Mouse (Mus musculus) gastrocnemius, adult 2 months (tissue): Measurements from ENCODE around the gene Sccpdh. TPM values are rescaled to one million over a fixed set of nuclear protein-coding genes. Genes with fewer than 3 reads are reported as not detected.
A peak's percentile ranks its signal among the peaks of the same experiment; 100 is the strongest.
"Not testable (repeated sequence)": the region's sequence is repeated elsewhere in the genome, so short reads cannot be mapped to it uniquely, and the experiment has no call there.

Experiments used
- DNase-seq: peaks from one replicate; pipeline ENCODE4 v3.0.0; 2022
- H3K27ac ChIP-seq: fragments of 200-600 bp; 2 replicates; pipeline ENCODE4 v1.8.1; 2022; ENCODE audit warnings: mild to moderate bottlenecking
- H3K4me3 ChIP-seq: fragments of 200-600 bp; 2 replicates; pipeline ENCODE4 v1.8.1; 2022; ENCODE audit warnings: mild to moderate bottlenecking, moderate library complexity
- CTCF ChIP-seq: fragments of 200-600 bp; IDR thresholded peaks from 2 replicates; pipeline ENCODE4 v1.8.1; 2022; ENCODE audit warnings: antibody characterized with exemption, mild to moderate bottlenecking, moderate library complexity
- intact Hi-C: fragments of 180-260 bp; cut with DNase I; formaldehyde crosslinking; loops from one replicate; pipeline ENCODE4 v1.15.1; 2025
- total RNA-seq, 2 experiments: library from RNA; stranded (reverse); gene quantifications; 2 replicates each; pipeline ENCODE4 v1.2.3; 2021

Gene Sccpdh
- total RNA-seq, 2 experiments from 2014 or later, result 31.8 to 38.3 TPM

DNA sequence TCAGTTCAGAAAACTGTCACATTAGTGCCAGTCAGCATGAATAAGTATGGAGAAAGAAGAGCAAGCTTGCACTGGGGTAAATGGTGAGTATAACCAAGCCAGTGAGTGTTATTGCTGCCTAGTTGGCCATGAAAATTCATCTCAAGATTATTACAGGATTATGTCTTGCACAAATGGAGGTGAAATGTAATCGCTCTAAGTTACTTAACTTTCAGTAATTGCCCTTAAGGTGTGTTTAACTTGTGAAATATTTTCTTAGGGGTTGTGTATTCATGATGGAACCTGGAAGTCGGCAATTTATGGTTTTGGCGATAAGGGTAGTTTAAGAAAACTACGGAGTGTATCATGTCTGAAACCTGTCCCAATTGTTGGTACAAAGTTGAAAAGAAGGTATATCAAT, 11.3 kb downstream of the Sccpdh start:
- no peak overlapping the region for H3K27ac ChIP-seq
- no peak for TF ChIP-seq CTCF
- intact Hi-C loops, result no loop called here
- no peak overlapping the region for H3K4me3 ChIP-seq
- no peak for DNase-seq

DNA sequence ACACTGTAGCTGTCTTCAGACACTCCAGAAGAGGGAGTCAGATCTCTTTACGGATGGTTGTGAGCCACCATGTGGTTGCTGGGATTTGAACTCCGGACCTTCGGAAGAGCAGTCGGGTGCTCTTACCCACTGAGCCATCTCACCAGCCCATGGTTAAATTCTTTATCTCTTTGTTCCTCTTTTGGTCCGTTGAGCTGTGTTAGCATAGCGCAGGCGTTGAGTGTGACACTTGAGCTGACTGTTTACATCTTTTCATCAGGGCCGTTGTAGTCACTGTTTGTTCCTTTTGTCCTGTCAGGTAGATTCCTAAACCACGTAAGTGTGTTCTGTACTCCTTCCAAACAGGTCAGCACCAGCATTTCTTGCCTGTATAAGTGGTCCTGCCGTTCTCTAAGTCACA, 14.7 kb downstream of the Sccpdh start:
- H3K27ac ChIP-seq, H3K4me3 ChIP-seq, intact Hi-C loops, DNase-seq: not testable (repeated sequence)

DNA sequence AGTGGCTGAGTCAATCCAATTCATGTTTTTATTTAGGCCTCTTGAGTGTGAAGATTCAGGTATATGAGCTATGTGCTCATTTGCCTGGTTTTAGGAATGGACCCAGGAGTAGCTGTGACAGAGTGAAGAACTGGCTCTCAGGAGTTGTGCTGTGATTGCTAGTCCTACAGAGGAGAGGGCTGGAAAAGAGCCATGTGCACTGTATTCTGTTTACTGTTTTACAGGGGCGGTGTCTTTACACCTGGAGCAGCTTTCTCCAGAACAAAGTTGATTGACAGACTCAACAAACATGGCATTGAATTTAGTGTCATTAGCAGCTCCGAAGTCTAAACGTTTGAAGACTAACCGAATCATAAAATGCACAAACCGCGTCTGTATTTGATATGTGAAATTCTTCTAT, 18.3 kb downstream of the Sccpdh start:
- TF ChIP-seq CTCF, result no peak
- no peak for DNase-seq
- no peak overlapping the region for H3K4me3 ChIP-seq
- intact Hi-C loops, result no loop called here
- H3K27ac ChIP-seq, result no peak overlapping the region

DNA sequence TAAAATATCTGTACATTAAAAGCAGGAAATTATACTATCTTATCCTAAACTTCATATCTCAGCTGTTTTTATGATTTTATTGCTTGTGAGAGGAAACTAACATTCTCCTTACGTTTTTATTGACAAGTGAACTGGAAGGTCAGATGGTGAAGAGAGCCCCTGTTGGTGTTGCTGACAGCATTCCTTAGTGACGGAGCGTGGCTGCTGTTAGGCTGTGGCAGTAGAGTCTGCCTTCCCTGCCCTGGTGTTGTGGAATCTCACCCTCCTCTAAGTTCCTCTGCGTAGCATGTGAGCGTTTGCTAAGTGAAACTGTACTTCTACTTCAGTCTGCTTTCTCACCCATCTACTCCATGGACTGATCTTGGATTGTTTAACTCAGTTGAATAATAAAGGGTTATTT, 18.8 kb downstream of the Sccpdh start:
- no peak overlapping the region for H3K27ac ChIP-seq
- intact Hi-C loops, result no loop called here
- no peak for TF ChIP-seq CTCF
- no peak for DNase-seq
- H3K4me3 ChIP-seq, result no peak overlapping the region

DNA sequence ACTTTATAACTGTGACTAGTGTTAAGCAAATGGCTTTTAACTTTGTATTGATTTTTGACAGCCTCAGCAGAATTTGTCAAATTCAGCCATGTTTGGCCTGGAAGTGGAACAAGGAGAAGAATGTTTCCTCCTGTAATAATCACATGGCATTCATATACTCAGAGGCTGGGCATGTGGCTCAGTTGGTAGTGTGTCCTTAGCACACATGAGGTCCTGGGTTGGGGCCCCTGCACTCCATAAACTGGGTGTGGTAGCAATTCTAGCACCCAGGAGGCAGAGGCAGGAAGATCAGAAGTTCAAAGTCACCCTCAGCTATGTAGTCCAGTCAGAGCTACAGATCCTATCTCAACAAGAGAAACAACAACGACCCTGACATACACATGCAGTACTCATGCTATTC, 19.3 kb downstream of the Sccpdh start:
- no peak for TF ChIP-seq CTCF
- intact Hi-C loops, result no loop called here
- DNase-seq, result no peak
- Histone ChIP-seq H3K4me3 (no peak overlapping the region), H3K27ac (no peak overlapping the region)

DNA sequence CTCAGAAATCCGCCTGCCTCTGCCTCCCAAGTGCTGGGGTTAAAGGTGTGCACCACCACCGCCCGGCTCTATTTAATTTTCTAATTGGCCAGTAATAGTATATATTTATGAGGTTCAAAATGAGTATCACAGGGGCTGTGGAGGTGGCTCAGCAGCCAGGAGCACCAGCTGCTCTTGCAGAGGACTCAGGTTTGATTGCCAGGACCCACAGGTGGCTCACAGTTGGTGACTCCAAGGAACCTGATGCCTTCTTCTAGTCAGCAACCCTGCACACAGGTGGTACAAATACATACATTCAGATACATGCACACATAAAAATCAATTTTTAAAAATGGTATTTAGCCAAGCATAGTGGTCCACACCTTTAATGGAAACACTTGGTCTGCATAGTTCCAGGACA, 20.0 kb downstream of the Sccpdh start:
- no peak for DNase-seq
- H3K27ac ChIP-seq, result peak overlapping the region; percentile 61; the same call in 1 of the 2 replicates
- no peak for TF ChIP-seq CTCF
- H3K4me3 ChIP-seq, result no peak overlapping the region
- intact Hi-C loops, result no loop called here

DNA sequence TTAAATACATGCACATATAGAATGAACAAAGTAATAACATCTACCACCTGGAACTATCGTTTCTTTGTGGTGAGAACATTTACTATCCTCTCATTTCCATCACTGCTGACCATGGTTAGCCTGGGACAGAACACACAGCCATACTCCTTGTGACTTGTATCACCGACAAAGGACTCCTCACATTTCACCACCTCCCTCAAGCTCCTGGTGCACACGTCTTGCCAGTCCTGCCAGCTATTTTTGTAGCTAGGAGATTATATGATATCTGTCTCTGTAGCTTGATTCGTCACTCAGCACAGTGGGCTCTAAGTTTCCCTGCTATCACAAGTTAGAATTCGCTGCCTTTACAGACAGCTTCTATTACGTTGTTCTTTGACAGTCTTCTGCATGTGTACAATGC, 20.4 kb downstream of the Sccpdh start:
- DNase-seq, result no peak
- H3K4me3 ChIP-seq, result no peak overlapping the region
- H3K27ac ChIP-seq, result peak overlapping the region; percentile 73
- no peak for TF ChIP-seq CTCF
- intact Hi-C loops, result no loop called here

DNA sequence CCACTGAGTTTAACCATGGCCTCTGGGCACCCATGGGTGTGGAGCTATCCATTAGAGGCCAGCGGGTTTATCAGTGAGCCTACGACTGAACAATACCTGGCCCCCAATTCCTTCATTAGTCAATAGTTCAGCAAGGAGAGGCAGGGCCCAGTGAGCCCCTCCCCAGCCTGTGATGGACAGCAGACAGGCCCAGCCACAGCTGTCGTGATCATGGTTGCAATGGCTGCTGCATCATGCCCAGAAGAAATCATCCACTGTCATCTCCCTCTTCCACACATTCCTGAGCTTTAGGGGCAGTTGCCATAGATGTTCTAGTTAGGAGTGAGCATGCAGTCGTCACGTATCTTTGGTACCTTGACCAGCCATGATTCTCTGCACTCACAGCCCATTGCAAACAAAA, 20.9 kb downstream of the Sccpdh start:
- DNase-seq, result no peak
- intact Hi-C loops, result no loop called here
- H3K27ac ChIP-seq, result peak overlapping the region; percentile 73
- H3K4me3 ChIP-seq, result no peak overlapping the region
- TF ChIP-seq CTCF, result no peak

DNA sequence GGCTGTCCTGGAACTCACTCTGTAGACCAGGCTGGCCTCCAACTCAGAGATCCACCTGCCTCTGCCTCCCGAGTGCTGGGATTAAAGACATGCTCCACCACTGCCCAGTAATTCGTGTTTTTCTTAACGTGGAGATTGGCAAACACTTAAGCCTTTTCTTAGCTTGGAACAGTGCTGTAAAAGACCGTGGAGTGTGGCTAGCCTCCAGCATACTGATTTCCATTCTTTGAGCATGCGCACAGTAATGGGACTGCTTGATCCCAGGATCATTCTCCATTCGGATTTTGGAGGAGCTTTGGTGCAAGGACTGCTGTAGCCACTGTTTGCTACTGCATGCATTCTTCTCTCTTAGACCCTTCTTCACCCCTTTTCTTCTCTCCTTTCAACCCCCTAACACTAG, 21.5 kb downstream of the Sccpdh start:
- no peak overlapping the region for H3K27ac ChIP-seq
- no peak for DNase-seq
- intact Hi-C loops, result no loop called here
- TF ChIP-seq CTCF, result no peak
- H3K4me3 ChIP-seq, result no peak overlapping the region

DNA sequence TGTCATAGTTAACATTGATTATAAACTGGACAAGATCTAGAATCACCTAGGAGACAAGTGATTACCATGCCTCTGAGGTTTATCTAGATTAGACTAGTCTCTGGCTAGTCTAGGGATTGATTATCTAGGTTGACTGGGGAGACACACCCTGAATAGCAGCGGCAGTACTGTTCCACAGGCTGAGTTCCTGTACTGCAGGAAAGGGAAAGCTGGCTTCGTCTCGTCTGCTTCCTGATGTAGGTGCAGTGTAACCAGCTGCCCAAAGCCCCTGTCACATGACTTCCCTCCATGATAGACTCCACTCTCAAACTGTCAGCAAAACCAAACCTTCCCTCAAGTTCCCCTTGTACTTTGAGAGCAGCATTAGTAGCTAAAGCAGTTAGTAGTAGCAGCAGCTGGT, 36.1 kb downstream of the Sccpdh start:
- no peak for TF ChIP-seq CTCF
- intact Hi-C loops, result no loop called here
- Histone ChIP-seq H3K4me3 (no peak overlapping the region), H3K27ac (no peak overlapping the region)
- no peak for DNase-seq

DNA sequence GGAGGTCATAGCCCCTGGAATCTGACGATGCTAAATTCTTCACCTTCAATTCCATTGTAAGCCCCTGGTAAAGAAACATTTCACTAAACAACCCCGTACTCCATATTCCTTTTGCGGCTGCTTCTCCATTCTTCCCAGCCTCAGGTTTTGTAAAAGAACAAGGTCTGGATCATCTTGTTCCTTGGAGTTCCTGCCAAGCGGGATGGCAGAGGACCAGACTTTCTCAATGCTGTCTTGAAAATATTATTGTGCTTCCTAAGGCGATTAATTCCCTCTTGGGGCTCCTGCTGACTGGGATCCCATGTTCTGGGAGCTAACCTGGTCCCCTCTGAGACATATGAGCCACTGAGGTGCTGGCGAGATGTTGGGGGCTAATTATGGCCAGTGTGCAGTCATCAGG, 37.1 kb downstream of the Sccpdh start:
- H3K4me3 ChIP-seq, result no peak overlapping the region
- no peak for TF ChIP-seq CTCF
- intact Hi-C loops, result no loop called here
- H3K27ac ChIP-seq, result peak overlapping the region; percentile 2; the same call in 1 of the 2 replicates
- DNase-seq, result peak; percentile 78

DNA sequence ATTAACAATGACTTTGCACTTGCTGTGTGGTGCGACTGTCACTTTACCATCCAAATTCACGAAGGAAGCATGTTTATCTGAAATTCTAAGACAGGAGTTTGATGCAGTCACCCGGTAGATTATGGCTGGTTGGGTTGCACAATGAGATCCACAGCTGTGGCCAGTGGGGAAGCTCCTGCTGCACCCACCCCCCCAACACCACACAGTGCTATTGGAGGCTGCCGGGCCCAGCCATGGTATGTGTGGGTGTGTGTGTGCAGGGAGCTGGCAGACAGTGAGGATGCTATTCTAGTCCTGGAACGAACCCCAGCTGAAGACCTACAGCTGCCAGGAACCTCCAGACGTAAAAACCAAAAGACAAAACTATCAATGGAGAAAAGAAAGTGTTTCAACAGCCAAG, 41.4 kb downstream of the Sccpdh start:
- peak overlapping the region; percentile 34; the same call in 1 of the 2 replicates for H3K4me3 ChIP-seq
- TF ChIP-seq CTCF, result no peak
- H3K27ac ChIP-seq, result peak overlapping the region; percentile 78
- intact Hi-C loops, result loop anchor here (1.0 kb wide), 1 partner anchor 13 kb away; no protein-coding TSS in a partner anchor
- DNase-seq, result peak; percentile 82

DNA sequence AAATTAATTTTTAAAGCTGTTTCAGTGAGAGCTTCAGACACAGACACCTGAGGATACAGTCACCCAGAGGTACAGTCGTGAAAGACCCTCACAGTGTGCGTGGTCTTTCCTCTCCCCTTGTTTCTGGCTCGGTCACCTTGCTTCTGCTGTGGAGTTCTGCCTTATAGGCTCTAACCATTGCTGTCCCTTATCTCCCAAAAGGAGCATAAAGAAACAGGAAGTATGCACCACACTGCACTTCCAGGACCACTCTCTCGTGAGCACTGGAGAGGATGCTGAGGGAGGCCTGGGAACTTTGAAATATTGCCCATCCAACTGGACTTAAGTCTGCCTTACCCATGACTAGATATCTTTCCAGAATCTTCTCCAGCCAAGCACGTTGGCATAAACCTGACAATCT, 42.7 kb downstream of the Sccpdh start:
- DNase-seq, result no peak
- intact Hi-C loops, result no loop called here
- H3K4me3 ChIP-seq, result no peak overlapping the region
- no peak overlapping the region for H3K27ac ChIP-seq
- TF ChIP-seq CTCF, result no peak

DNA sequence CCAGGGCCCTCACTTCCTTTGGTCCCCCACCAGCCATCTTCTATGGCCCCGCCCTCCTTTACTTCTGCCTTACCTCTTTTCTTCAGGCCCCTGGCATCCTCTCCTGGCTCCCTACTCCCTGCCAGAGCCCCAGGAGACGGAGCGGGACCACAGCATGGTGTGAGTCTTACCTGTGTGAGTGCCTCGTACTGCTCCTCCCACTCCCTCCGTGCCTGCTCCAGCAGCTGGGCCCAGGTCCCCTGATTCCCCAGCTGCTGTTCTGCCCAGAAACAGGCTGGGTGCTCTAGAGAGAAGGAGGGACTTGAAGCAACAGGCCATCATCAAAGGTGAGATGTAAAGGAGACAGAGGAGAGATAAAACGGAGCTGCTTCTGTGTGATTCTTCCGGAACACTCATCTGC, 44.6 kb downstream of the Sccpdh start:
- H3K4me3 ChIP-seq, result no peak overlapping the region
- DNase-seq, result no peak
- no peak overlapping the region for H3K27ac ChIP-seq
- no peak for TF ChIP-seq CTCF
- intact Hi-C loops, result no loop called here

DNA sequence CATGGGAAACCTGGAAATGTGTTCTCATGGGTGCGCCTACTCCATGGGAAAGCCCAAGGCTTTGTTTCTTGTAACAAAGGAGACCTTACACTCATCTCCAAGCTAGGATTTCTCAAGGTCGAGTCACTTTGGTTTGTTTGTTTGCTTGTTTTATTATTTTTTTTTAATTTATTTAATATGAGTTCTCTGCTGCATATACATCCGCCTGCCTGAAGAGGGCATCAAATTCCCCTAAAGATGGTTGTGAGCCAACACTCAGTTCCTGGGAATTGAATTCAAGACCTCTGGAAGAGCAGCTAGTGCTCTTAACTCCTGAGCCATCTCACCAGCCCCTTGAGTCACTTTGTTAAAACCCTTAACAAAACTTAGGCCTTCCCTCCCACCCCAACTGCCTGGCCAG, 45.4 kb downstream of the Sccpdh start:
- DNase-seq, result no peak
- intact Hi-C loops, result no loop called here
- Histone ChIP-seq H3K27ac (no peak overlapping the region), H3K4me3 (no peak overlapping the region)
- no peak for TF ChIP-seq CTCF

DNA sequence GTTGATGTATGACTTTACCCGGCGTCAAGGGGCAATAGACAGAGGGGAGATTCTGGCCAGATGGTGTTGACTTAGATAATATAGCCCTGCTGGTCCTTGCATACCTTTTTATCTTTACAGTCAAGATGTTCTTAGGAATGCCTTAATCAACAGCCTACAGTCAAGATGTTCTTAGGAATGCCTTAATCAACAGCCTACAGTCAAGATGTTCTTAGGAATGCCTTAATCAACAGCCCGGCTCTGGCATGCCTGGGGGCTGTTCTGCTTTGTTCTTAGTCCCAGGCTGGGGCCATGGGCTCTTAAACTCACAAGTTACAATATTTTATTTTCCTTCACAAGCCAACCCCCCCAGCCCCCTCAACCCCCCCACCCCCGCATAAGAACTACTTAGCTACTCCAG, 47.3 kb downstream of the Sccpdh start:
- intact Hi-C loops, H3K4me3 ChIP-seq, H3K27ac ChIP-seq, DNase-seq: not testable (repeated sequence)
